In the genomic region with DNA sequence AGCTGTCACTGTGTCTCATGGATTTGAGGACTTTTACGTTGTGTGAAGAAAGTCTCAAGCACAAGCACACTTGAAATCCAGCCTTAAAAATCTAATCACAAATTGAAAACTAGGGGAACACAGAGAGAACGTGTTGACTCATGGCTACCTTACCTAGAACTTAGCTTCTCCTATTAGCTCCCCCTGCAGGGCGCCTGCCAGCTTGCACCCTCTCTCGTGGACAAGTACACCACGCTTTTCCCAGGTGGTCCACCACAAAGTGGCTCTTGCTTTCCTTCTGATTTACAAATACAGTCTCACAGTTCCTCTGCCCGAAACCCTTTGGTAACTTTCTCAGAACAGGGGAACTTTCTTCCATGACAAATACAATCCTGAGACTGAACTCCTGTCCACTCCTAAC, we compare ENCODE assay signal across 8 mouse cellular contexts.
DNase-seq lines count a peak whose midpoint lies in the region; ATAC-seq and TF ChIP-seq lines count a peak whose summit lies in the region.

No protein-coding gene starts in this region.

- no peaks in the 10 kb centered on the region for H3K27me3 ChIP-seq in cerebellum, adult 2 months (ENCODE audit: control insufficient read depth, insufficient read depth, low read length)

- 70% methylated on average over 6 of the region's 6 CpGs for WGBS in cerebellum, adult 2 months
- WGBS in lung, adult 2 months: 63% methylated on average over 6 of the region's 6 CpGs

- TF ChIP-seq CTCF in cerebellum, adult 2 months (IDR thresholded peaks at IDR 0.05; ENCODE audit: borderline replicate concordance, insufficient read depth, low read depth, low read length): peak; percentile 25; the same call in 1 of the 2 replicates
- TF ChIP-seq CTCF in lung, adult 2 months (IDR thresholded peaks at IDR 0.05; ENCODE audit: insufficient read depth, low read length): 0 out of 2 replicates have a peak, but pooled peaks have one; percentile 16

- no peak for TF ChIP-seq POLR2A in cerebellum, adult 2 months (IDR thresholded peaks at IDR 0.05; ENCODE audit: borderline replicate concordance, insufficient read depth, low read length)
- no peak for TF ChIP-seq POLR2A in lung, adult 2 months (IDR thresholded peaks at IDR 0.05; ENCODE audit: borderline replicate concordance, extremely low read depth, low read depth, low read length)

- peak; percentile 49 for ATAC-seq in activated CD4-positive, CD25-positive, alpha-beta regulatory T cell, adult 4 months

- no peak for DNase-seq in cerebellum, adult 2 months
- no peak for DNase-seq in cerebellum, adult 8-10 months
- no peak for DNase-seq in lung, adult 2 months
- no peak for DNase-seq in lung, postnatal 25 days (ENCODE audit: low spot score)
- peak; percentile 41 to 74 for DNase-seq in thymus, postnatal 10 days (ENCODE audit: low spot score in 2 of 2)
- DNase-seq in cerebellum, adult 9-11 months: no peak
- DNase-seq in spleen, postnatal 4 days (ENCODE audit: low spot score in 2 of 2): no peak

- H3K27ac ChIP-seq in cerebellum, adult 2 months (ENCODE audit: insufficient read depth, low read length): no peak overlapping the region

- no peak overlapping the region for H3K4me3 ChIP-seq in cerebellum, adult 2 months (replicated peaks; ENCODE audit: insufficient read depth, low read depth, low read length)
- H3K4me3 ChIP-seq in lung, adult 2 months (replicated peaks; ENCODE audit: extremely low read depth, low read depth, low read length): no peak overlapping the region

- H3K4me1 ChIP-seq in cerebellum, adult 2 months (ENCODE audit: control insufficient read depth, insufficient read depth, low read length): no peaks in the 10 kb centered on the region
- H3K4me1 ChIP-seq in lung, adult 2 months (ENCODE audit: control insufficient read depth, insufficient read depth, low read length): no peaks in the 10 kb centered on the region

Comparison
In these comparisons a context has a peak if more than half of its experiments do, and no peak if none do; other contexts are left out.
1. DNase-seq: peak in thymus, postnatal 10 days (2 of 2); none in cerebellum, adult 2 months (0 of 2), cerebellum, adult 8-10 months (single experiment), lung, adult 2 months (single experiment), lung, postnatal 25 days (single experiment), cerebellum, adult 9-11 months (single experiment) and spleen, postnatal 4 days (0 of 2).